Mouse (Mus musculus) testis, adult 2 months (tissue): ENCODE results near the gene Olfr1394. TPM values are rescaled to one million over a fixed set of nuclear protein-coding genes. Genes with fewer than 3 reads are reported as not detected.

ENCODE experiments used
- H3K27ac ChIP-seq: fragments of 200-500 bp; 2 replicates; pipeline ENCODE4 v1.5.1; 2012; ENCODE audit warnings: low read depth, low read length; ENCODE audit not compliant: control insufficient read depth, insufficient read depth
- H3K27me3 ChIP-seq: fragments of 200-500 bp; 2 replicates; pipeline ENCODE4 v1.6.1; 2012; ENCODE audit warnings: mild to moderate bottlenecking, low read length, moderate library complexity; ENCODE audit not compliant: control insufficient read depth, insufficient read depth
- H3K36me3 ChIP-seq: fragments of 200-500 bp; 2 replicates; pipeline ENCODE4 v1.6.1; 2012; ENCODE audit warnings: mild to moderate bottlenecking, low read length; ENCODE audit not compliant: control insufficient read depth, insufficient read depth
- H3K4me1 ChIP-seq: fragments of 200-500 bp; 2 replicates; pipeline ENCODE4 v1.6.1; 2012; ENCODE audit warnings: low read length; ENCODE audit not compliant: control insufficient read depth, insufficient read depth
- H3K4me3 ChIP-seq: fragments of 200-500 bp; 2 replicates; pipeline ENCODE4 v1.5.1; 2012; ENCODE audit warnings: low read depth, mild to moderate bottlenecking, low read length, moderate library complexity, mixed read lengths; ENCODE audit not compliant: control insufficient read depth
- CTCF ChIP-seq: fragments of 200-500 bp; IDR thresholded peaks from 2 replicates; pipeline ENCODE4 v1.5.1; 2012; ENCODE audit warnings: low read depth, mild to moderate bottlenecking, inconsistent platforms, low read length, moderate library complexity; ENCODE audit not compliant: control insufficient read depth, insufficient read depth, insufficient replicate concordance
- POLR2A ChIP-seq: fragments of 200-500 bp; IDR thresholded peaks from 2 replicates; pipeline ENCODE4 v1.6.1; 2012; ENCODE audit warnings: low read depth, mild to moderate bottlenecking, inconsistent platforms, low read length, moderate library complexity; ENCODE audit not compliant: control insufficient read depth
- polyA plus RNA-seq: library from polyadenylated mRNA; depleted of rRNA; stranded (reverse); fragments of >200 nt; gene quantifications from 2 replicates; pipeline ENCODE4 v1.2.3, GENCODE M21; 2012; rRNA removed

Olfr1394 gene
- polyA plus RNA-seq: not detected in 2 replicates

DNA sequence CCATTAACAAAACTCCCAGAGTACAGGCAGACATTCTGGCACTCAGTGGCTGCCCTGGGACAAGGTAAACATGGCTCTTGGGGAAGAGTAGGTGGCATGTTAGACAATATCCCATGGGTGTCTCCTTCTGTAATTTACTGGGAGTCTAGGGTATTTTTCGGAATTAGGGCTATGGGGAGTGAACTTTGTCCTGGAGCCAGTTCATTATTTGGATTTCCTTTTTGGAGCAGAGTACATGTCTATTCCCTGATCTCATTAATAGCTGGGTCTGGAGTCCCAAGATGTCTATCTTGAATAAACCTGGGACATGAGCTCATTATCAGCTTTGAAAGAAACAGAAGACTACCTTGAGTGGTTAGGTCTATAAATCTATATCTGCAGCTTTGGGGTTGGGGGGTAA lies at the start of gene Olfr1394:
Olfr1394 (plus strand) TSS at position 301 of the 400 bp plus-strand sequence.
- Histone ChIP-seq H3K4me1 (no peaks in the 10 kb centered on the region), H3K27me3 (no peaks in the 10 kb centered on the region), H3K36me3 (no peaks in the 10 kb centered on the region), H3K27ac (no peak within 1 kb of the TSS), H3K4me3 (no peak within 1 kb of the TSS)
- TF ChIP-seq CTCF: no peak
- no peak for TF ChIP-seq POLR2A

DNA sequence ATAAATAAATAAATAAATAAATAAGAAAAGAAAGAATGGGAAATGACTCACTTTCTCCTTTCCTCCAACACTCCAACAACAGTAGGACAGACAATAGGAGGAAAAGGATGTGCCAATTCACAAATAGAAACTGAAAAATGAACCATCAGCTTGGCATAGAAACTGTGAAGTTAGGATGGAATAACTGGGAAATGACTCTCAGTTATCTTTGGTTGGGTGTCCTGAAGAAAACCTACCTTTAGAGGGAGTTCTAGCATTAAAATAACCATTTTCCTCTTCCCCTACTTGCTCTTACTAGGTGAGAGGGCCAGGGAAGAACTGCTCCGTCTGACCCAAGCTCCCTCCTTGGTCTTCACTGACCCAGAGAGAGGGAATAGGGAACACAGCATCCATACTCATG lies 48.4 kb upstream of the Olfr1394 start:
- Histone ChIP-seq H3K4me1 (peaks cover 9% of the 10 kb centered on the region), H3K36me3 (no peaks in the 10 kb centered on the region), H3K27me3 (no peaks in the 10 kb centered on the region), H3K4me3 (no peak overlapping the region), H3K27ac (no peak overlapping the region)
- TF ChIP-seq POLR2A (no peak), CTCF (no peak)

DNA sequence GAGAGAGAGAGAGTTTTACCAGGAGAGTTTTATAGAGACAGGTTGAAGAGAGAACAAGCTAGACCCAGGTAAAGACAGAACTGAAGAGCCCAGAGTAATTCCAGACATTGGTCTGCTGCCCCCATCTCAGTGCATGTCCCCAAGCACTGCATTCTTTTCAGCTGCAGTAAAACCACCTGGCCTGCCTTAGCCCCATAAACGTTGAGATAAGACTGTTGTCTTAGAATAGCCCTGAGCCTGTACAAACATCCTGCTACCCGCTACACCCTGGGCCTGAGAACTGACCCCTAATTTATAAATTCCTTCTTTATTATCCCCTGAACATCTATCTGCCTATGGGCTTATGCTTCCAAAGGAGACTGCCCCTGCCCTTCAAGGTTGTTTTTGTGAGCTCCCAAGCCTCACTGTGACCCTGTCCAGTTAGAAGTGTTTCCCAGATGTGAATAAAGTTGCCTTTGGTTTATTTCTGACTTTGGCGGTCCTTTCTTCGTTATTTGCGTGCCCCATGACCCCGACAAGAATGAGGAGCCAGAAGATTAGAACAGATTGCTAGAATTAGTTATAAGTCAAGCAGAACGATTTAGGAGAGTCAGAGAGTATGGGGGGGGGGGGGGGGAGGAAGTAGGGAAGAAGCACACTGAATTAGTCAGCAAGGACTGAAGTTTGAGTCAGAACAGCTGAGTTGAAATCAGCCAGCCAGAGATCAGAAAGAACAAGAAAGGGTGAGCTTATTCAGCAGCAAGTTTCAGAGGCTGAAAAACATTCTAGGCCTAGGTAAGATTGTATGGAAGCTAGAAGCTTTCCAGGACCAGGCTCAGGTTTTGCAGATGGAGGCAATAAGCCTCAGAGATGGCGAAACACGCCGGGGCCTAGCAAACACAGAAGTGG lies 46.3 kb upstream of the Olfr1394 start:
- H3K27ac ChIP-seq: no peak overlapping the region
- TF ChIP-seq CTCF (no peak), POLR2A (no peak)
- no peak overlapping the region for H3K4me3 ChIP-seq
- peaks cover 4% of the 10 kb centered on the region; the same call in 1 of the 2 replicates for H3K4me1 ChIP-seq
- no peaks in the 10 kb centered on the region for H3K36me3 ChIP-seq
- H3K27me3 ChIP-seq: no peaks in the 10 kb centered on the region

DNA sequence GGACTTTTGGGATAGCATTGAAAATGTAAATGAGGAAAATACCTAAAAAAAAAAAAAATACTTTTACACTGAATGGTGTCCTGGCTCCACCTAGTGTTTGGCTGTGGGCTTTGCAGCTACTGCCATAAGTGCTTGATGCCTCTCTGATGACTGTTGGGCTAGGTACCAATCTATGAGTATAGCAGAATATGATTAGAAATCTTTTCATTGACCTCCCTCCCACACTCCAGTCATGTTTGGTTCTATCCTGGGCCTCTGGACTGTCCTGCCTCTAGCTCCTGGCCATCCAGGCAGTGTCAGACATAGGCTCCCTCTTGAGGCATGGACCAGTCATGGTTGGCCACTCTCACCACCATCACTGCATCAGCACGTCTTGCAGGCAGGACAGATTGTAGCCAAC lies 45.3 kb upstream of the Olfr1394 start:
- Histone ChIP-seq H3K27me3 (no peaks in the 10 kb centered on the region), H3K4me3 (no peak overlapping the region), H3K4me1 (no peaks in the 10 kb centered on the region), H3K36me3 (no peaks in the 10 kb centered on the region), H3K27ac (no peak overlapping the region)
- TF ChIP-seq CTCF: peak; percentile 1; the same call in 1 of the 2 replicates
- no peak for TF ChIP-seq POLR2A

DNA sequence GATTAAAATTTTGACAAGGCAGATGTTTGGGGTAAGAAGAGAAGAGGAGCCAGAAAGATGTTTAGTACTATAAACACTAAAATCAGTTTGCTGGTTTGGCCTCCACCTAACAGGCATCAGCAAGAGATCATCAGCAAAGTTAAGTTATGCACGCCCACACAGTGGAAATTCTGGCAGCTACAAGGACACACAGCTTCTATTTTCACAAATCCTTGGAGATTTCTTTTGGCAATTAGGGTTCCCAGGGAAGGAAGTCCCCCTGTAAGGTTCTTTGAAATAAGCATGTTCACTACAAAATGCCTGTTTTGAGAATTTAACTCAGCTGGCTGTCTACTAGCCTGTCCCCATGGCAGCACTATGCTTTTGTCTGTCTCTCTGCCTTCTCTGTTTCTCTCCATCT lies 43.2 kb upstream of the Olfr1394 start:
- Histone ChIP-seq H3K4me1 (no peaks in the 10 kb centered on the region), H3K27ac (no peak overlapping the region), H3K4me3 (no peak overlapping the region), H3K36me3 (no peaks in the 10 kb centered on the region), H3K27me3 (no peaks in the 10 kb centered on the region)
- TF ChIP-seq CTCF: no peak
- no peak for TF ChIP-seq POLR2A

DNA sequence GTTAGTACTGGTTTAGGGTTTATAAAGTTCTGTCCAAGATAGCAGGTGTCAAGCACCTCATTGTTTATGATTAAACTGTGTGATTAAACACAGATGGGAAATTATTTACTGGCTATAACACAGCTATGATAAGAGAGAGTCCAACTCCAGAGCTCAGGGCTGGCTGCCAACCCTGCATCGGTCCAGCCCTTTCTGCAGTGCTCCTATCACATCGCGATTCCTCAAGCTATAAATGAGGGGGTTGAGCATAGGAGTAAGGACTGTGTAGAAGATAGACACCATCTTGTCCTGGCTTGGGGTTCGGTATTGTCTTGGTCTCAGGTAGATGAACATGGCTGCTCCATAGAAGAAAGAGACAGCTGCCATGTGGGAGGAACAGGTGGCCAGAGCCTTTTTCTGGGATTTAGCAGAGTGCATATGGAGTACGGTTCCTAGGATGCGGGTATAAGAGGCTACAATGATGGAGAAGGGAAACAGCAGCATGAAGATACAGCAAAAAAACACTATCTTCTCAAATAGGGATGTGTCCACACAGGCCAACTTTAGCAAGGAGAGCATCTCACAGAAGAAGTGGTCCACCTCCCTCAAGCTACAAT lies 41.5 kb upstream of the Olfr1394 start:
- Histone ChIP-seq H3K27ac (no peak overlapping the region), H3K27me3 (no peaks in the 10 kb centered on the region), H3K4me1 (no peaks in the 10 kb centered on the region), H3K4me3 (no peak overlapping the region), H3K36me3 (no peaks in the 10 kb centered on the region)
- TF ChIP-seq CTCF: no peak
- no peak for TF ChIP-seq POLR2A

DNA sequence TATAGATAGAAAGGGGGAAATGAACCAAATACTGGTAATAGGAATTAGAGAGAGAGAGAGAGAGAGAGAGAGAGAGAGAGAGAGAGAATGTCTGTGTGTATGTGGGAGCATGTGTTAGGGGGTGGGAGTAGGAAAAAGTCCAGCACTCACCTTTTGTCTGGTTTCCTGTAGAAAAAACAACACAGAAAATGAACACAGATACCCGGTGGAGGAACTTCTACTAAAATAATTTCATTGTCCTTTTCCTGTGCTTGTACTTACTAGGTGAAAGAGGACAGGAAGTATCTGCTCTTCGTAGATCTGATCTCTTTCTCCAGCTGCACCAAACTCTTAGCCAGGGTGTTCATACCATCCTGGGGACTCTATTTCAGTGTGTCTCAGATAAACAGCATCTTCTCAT lies 40.0 kb upstream of the Olfr1394 start:
- no peak overlapping the region for H3K4me3 ChIP-seq
- H3K36me3 ChIP-seq: no peaks in the 10 kb centered on the region
- no peak overlapping the region for H3K27ac ChIP-seq
- no peaks in the 10 kb centered on the region for H3K27me3 ChIP-seq
- no peaks in the 10 kb centered on the region for H3K4me1 ChIP-seq
- TF ChIP-seq CTCF: no peak
- no peak for TF ChIP-seq POLR2A
